Mouse (Mus musculus): ENCODE measurements around the gene Slamf9.

Gene Slamf9

DNA sequence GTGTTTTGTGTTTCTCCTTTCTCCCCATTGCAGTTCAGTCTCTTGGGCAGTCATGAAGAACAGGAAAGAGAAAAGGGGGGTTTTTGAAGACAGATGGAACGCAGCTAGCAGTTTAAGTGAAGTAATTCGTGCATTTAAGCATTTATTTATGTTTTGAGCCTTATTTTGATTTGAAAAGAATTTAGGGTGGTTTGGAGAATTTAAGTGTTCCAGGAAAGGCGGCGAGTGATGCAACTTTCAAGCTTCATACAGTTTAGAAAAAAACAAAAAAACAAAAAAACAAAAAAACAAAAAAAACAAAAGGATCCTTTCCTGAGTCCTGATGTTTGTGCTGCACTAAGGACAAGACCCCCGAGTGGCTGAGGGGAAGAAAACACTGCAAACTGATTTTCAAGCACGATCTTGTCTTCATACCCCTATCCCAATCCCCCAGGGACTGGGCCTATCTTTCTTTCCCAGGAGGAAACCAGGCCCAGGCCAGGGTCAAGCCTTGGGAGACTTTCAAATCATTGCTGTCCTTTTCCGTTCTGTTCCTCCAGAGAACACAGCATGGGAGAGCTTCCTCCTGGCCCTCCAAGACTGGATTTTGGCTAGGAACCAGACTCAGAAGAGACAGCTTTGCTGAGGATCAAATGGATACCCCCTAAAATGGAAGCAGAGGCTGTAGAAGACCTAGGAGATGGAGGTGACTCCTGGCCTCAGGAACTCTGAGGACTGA, 39.6 kb downstream of the Slamf9 start:
- peak; percentile 60 to 61 for DNase-seq

DNA sequence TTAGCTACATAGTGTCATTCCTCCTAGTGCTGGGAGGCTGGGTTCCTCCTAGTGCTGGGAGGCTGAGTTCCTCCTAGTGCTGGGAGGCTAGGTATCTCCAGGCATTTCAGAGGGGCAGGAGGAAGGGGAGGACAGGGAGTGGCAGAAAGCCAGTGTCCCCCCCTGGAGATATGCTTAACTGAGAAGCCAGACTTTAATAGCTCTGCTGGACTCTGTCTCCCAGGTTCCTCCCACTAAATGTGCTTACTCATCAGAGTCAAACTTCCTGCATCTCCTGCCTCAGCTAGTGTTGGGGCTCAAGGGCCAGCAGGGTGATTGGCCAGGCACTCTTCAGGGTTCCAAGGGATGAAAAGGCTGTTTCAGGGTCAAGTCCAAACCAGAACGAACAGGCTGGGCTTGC, 40.2 kb downstream of the Slamf9 start:
- DNase-seq: peak; percentile 58 to 64

DNA sequence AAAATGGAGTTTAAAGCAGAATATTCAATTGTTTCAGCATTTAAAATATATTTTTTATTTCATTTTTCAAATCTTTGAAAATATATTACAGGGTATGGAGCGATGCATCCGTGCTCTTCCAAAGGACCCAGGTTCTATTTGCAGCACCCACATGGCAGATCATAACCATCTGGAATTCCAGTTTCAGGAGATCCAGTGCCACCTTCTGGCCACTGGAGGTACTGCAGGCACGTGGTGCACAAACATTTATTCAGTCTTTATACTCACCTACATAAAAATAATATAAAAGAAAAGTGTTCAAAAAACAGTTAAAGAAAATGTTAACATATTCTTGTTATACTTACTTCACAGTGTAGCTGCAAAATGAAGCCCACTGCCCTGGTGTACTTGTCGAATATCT, 42.9 kb downstream of the Slamf9 start:
- DNase-seq: no peak

DNA sequence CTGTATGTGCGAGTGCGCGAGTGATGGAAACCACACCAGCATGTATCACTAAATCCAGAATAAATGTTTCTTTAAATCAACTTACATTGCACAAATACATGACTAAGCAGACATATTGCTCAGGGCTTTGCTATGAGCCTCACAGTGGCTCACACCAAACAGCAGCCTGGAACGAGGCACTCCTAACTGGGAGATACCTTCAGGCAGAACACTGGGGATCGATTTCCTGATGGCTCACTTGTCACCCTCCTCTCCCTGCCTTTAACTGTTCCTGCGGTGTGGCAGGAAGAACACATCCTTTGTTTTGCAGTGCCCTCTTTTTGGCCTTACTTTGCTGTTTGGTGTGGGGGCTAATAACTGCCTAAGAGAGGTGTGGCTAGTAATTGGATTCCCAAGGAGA, 44.5 kb downstream of the Slamf9 start:
- no peak for DNase-seq

DNA sequence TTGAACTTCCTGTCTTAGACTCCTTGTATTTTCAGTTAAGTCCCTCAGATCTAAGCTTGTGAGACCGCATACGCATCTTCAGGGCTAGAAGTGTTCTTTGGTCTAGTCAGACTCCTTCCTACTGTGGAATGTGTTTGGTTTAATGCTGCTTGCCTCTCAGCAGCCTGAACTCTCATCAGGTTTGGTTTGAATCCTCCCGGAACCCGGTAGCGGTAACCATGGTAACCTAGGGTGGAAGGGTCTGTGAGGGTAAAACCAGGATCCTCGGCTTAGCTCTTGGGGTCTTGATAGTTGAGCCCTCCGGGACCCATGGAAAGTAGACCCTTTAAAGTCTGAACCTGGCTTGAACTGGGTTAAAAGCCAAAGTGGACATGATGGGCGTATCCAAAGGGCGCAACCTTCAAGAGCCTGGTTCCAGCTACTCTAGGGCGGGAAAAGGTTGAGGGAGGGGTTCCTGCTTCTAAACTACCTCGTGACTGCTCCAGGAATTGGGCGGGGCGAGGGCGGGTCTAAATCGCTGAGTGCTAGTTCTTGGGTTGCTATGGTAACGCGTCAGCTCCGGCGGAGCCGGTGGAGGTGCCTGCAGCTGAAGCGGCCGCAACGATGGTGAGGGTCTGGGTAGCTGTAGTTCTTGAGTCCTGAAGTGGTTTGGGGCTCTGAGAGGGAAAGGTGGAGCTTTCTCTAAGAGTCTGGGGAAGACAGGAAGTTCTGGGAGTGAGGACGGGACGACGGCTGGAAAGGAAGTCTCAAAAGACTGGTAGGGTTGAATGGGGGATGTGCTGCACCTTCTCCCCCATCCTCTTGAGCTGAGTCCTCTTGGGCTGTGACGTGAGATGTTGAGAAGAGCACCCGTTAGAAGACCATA, 45.6 kb downstream of the Slamf9 start, which contains the start of gene Cfap45:
Cfap45 (plus strand) TSS at position 226 of the 865 bp plus-strand sequence.
- peak; percentile 92 to 95 for DNase-seq

DNA sequence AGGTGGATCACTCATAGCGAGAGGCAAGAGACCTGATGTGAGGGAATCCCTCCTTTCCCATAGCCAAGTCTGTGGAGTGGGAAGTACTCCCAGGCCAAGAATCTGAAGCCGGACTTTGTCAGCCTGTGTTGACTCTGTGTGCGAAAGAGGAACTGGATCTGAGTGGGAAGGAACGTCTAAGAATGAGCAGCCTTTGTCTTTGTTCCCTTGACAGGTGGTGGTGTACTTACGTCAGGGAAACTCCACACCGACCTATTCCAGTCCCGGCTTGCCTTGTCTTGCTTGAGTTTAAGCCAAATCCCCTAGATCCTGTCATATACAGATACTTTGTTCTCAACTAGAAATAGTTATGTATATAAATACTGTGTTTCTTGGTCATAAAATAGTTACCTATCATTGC, 47.4 kb downstream of the Slamf9 start:
- DNase-seq: no peak

DNA sequence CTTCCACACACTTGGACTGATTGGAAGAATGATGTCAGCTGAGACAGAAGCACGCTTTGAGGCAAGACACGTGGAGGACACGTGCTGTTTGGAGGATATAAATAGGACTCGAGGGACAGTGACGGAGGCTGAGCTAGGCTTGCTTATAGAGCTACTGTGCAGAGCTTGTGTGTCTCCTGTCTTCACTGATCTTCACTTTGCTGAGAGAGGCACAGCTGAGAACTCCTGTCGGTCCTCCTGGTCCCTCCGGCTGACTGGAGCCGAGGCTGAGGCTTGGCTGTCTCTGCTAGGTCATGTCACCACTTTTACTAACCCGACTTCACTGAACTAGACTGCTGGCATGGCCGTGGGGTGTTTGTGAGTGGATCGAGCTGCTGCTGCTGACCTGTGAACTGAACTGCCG, 48.5 kb downstream of the Slamf9 start:
- no peak for DNase-seq

DNA sequence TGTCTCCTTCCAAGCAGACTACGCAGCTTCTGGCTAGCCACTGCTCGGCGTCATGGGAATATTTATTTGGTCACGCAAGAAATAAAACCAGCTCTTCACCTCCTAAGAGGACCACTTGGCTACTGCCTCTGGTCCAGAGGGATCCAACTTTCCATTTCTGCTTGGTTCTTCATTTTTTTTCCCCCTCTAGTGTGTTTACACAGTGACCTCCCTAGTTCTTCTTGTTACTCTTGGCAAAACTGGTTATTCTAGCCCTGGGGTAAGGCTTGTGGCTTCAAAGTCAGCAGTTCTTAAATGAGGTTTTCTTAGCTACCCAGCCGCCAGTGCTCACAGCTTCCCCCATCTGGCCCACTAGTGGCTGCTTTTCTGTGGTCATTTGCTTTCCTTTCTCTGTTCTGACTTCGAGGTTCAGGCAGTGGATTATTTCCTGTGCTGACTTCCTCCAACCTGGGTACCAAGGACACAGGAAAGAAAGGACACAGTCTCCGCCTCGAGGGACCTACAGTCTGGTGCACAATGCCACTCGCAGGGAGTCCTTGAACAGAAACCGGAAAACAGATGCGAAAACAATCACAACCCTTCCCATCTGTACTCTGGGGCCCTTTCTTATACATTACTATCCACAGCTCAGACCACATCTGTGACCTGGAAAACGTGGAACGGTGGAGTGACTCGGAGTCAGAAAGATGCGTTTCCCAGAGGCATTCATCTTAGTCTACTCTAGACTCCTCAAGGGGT, 50.0 kb downstream of the Slamf9 start:
- peak; percentile 57 to 65 for DNase-seq

DNA sequence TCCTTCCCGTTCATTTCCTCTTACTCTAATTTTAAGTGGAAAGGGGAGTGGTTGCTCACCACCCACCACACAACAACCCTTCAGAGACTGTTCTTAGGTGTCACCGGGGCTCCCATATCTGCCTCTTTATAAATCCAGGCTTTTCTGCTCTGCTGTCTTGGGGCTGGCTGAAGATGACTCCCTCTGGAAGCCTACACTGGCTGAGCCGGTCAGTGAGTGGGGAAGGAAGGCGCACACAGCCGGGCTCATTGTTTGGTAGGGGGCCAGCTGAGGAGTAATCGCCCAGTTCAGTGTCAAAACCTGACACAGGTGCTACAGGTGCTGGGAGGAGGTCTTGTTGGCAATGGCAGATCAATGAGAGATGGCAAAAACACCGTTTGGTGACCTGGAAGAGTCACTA, 50.8 kb downstream of the Slamf9 start:
- no peak for DNase-seq

DNA sequence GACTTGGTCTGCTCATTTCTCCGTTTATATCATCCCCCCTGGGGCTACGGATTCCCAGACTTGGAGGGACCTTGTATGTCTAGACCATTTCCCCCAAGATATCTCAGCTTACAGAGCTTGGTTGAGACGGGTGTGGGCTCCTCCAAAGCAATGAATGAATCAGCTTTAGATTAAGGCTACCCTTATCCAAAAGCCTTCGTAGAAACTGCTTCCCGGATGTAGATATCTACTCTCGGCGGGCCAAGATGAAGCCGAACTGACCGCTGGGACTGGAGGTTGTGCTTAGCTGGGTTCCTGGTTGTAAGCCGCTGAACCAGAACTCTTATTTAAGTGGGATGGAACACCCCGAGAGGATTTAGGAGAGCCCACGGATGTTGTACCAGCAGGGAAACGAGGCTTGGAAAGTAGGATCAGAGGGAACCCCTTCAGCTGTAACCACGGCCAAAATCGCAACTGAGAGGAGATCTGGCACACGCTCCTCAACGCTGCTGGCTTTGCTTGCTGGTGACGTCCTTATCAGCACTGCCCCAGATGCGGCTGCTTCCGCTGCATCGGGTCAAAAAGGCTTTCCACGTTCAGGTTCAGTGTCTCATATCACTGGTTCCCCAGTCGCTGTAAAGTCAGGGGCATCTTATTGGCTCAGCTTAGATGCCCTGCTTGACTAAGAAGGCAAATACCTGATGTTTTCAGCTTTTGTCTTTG, 51.4 kb downstream of the Slamf9 start:
- DNase-seq: peak; percentile 57 to 65

DNA sequence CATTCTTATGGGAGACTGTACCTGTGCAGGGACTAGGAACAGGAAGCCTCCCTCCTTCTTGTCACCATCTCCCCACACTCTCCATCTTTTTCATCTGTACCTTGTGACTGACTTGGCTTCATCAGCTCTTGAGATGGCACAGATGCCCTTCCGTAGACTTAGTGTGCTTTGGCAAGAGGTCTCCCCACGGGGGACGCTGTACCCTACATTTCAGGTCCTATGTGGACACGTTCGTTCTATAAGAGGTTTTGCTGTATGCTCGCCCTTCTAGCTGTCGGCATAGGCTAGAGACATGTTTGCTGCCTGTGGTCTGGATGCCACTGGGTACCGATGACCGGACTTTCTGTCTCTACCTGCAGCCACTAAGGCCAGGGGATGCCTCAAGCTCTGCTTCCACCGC, 52.3 kb downstream of the Slamf9 start:
- no peak for DNase-seq

All from kidney, postnatal 36 days (tissue).